Mouse (Mus musculus): Measurements from ENCODE around the gene Itgb6.

Gene Itgb6

DNA sequence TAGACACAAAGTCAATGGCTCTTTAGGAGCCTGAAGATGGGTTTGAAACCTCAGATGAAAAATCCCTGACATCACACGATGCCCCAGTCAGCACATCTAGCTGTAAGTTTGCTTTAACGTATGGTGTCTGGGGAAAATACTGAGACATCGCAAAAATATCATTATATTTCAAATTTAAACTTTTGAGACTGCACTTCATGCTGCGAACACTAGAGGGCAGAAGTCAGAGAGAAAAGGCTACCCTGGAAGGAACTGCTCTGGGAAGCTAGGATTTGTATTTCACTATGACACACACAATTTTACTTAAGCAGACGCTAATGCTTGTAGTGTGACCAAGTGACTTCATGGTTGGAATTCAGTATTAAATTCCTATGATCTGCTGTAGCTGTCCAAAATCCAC lies 1.5 kb downstream of the Itgb6 start:
- Histone ChIP-seq H3K27me3 (ENCODE audit: control insufficient read depth, insufficient read depth, low read length, poor library complexity, severe bottlenecking) (no peaks in the 10 kb centered on the region), H3K36me3 (ENCODE audit: control insufficient read depth, insufficient read depth, low read length, poor library complexity, severe bottlenecking) (no peaks in the 10 kb centered on the region)
- peak; percentile 36 for DNase-seq (ENCODE audit: low read depth, low spot score)

DNA sequence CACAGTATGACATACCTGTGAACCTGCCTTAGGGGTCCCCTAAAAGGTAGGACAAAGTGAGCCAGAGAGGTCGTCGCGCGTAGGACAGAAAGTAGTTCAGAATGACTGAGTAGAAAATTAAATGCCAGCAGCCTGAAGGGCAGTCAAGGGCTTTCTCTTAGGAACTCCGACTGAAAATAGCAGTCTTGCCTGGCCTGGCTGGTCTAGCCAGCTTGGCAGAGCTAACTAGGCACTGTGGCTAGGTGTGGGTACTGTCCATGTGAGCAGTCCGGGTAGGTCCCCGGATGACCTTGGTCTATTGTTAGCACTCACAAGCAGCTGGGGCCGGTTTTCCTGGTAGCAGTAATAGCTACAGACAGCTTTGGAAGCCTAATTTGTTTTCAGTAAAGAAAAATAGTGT lies 2.2 kb downstream of the Itgb6 start:
- DNase-seq (ENCODE audit: low read depth, low spot score), result no peak
- no peaks in the 10 kb centered on the region for H3K27me3 ChIP-seq (ENCODE audit: control insufficient read depth, insufficient read depth, low read length, poor library complexity, severe bottlenecking)
- no peaks in the 10 kb centered on the region for H3K36me3 ChIP-seq (ENCODE audit: control insufficient read depth, insufficient read depth, low read length, poor library complexity, severe bottlenecking)

DNA sequence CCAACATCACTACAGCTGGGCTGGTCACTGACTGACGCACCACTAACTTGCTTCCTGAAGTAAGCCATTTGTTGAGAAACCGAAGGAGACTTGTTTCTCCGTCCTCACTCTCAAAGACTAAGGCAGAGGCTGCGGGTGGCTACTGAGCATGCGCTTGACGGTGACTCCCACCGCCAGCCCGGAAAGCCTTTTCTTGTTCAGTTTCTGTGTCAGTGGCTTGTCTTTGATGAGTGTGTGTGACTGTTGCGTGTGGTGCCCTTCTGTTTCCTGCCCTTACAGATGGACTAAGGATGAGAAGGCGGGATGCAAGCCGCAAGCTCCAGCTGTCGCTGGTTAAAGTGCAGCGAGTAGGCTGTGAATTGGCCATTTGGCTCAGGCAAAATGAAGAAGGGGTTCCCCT lies 5.1 kb downstream of the Itgb6 start:
- H3K27me3 ChIP-seq (ENCODE audit: control insufficient read depth, insufficient read depth, low read length, poor library complexity, severe bottlenecking), result no peaks in the 10 kb centered on the region
- no peaks in the 10 kb centered on the region for H3K36me3 ChIP-seq (ENCODE audit: control insufficient read depth, insufficient read depth, low read length, poor library complexity, severe bottlenecking)
- no peak for DNase-seq (ENCODE audit: low read depth, low spot score)

DNA sequence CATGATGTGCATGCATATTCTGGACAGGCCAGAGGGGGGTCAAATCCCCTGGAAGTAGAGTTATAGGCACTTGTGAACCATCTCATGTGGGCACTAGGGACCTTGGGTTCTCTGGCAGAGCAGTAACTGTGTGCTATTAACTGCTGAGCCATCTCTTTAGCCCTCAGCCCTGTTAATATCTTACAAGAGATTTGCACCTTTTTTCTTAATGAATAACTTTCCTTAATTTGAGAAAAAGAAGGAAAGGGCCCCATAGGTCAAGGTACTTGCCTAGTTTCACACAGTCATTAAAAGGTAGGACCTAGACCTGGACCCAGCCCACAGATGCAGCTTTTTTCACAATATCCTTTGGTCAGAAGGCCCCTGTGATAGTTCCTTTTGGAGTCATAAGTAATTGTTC lies 5.9 kb downstream of the Itgb6 start:
- no peaks in the 10 kb centered on the region for H3K36me3 ChIP-seq (ENCODE audit: control insufficient read depth, insufficient read depth, low read length, poor library complexity, severe bottlenecking)
- no peak for DNase-seq (ENCODE audit: low read depth, low spot score)
- no peaks in the 10 kb centered on the region for H3K27me3 ChIP-seq (ENCODE audit: control insufficient read depth, insufficient read depth, low read length, poor library complexity, severe bottlenecking)

DNA sequence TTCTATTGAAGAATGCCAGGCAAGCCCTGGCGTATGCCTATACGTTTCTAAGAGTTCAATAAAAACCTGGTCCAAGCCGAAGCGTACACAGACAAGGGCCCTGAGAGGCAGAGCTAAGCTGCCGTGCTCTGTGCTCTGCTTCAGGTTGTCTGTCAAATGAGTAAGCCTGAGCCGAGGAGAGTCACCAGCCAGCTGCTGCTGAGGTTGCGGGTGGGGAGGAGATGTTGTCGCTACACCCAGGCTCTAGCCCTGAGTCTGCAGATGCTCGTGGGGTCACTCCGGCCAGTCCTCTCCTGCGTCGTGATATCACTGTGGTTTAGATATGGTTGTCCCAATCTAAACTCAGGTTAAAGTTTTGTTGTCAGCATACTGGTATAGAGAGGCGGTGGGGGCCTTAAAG lies 6.7 kb downstream of the Itgb6 start:
- Histone ChIP-seq H3K36me3 (ENCODE audit: control insufficient read depth, insufficient read depth, low read length, poor library complexity, severe bottlenecking) (no peaks in the 10 kb centered on the region), H3K27me3 (ENCODE audit: control insufficient read depth, insufficient read depth, low read length, poor library complexity, severe bottlenecking) (no peaks in the 10 kb centered on the region)
- no peak for DNase-seq (ENCODE audit: low read depth, low spot score)

DNA sequence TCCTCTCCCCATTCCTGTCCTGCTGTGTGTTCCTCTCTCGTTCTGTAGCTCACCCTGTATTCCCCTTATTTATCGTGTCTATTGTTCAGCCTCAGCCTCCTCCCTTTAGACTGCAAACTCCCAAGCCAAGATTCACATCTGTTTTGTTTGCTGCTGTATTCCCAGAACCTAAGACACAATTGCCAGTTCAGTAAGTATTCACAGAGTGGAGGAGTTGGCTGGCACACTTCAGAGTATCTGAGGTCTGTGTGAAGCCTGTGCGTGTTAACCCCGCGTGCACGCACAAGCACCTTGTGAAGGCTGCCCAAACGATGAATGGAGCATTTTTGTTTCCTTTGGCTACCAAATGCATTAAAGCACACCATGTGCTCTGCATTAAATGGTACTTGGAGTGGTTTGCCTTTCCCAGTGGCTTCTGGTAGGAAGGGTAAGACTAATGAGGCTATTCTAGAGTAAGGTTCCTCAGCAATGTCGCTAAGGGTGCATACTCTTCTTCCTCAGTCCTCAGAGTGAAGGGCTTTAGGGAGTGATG lies 7.4 kb downstream of the Itgb6 start:
- Histone ChIP-seq H3K36me3 (ENCODE audit: control insufficient read depth, insufficient read depth, low read length, poor library complexity, severe bottlenecking) (no peaks in the 10 kb centered on the region), H3K27me3 (ENCODE audit: control insufficient read depth, insufficient read depth, low read length, poor library complexity, severe bottlenecking) (no peaks in the 10 kb centered on the region)
- no peak for DNase-seq (ENCODE audit: low read depth, low spot score)

DNA sequence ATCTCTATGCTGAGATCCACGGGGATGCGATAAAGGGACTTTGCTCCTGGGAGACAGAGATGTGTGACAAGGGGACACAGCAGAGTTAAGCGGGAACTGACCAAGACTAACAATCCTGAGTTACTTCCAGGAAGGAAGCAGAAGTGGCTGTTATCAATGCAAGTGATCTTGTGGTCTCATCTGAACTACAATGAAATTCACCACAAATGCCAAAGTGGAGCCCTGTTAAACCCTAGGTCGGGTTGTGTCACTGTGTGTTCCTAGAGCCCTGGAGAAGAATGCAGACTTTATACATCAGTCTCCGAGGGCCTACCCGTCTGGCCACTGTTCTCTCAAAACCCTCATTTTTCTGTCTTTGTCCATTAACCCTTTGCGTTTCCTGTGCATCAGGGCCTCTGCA lies 8.0 kb downstream of the Itgb6 start:
- Histone ChIP-seq H3K36me3 (ENCODE audit: control insufficient read depth, insufficient read depth, low read length, poor library complexity, severe bottlenecking) (no peaks in the 10 kb centered on the region), H3K27me3 (ENCODE audit: control insufficient read depth, insufficient read depth, low read length, poor library complexity, severe bottlenecking) (no peaks in the 10 kb centered on the region)
- DNase-seq (ENCODE audit: low read depth, low spot score), result no peak

DNA sequence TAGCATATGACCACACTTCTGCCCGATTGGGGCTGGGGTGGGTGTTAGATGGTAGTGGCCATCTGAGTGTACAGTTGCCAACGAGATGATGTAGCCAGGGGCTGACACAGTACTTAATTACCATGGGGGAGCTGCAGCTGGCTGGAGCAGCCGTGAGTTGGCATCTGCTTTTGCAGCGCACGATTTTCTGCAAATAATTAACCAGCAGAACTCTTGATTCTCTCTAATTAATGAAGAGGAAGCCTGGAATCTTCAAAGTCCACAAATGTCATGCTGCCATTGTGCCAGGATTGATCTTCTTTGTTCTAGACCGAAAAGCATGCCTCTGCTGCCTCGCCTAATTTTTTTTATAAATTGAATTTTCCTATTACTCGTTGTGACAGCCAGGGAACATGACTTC lies 8.6 kb downstream of the Itgb6 start:
- Histone ChIP-seq H3K27me3 (ENCODE audit: control insufficient read depth, insufficient read depth, low read length, poor library complexity, severe bottlenecking) (no peaks in the 10 kb centered on the region), H3K36me3 (ENCODE audit: control insufficient read depth, insufficient read depth, low read length, poor library complexity, severe bottlenecking) (no peaks in the 10 kb centered on the region)
- no peak for DNase-seq (ENCODE audit: low read depth, low spot score)

DNA sequence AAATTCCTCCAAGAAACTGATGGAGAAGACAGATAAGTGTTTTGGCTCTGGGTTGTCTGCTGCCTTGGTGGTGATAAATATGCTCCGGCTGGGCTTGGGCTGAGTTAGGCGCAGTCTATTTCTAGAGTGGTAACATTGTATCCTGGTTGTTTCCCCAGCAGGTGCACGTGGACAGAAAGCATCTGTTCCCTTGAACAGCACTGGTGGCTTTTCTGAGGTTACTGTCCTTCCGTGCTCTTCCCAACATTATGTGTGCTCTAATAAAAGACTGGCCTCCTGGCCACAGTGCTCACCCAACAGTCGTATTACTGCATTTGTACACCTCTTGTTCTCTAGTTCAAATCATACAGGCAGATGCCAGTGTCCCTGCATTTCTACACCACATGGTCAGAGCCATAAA lies 9.6 kb downstream of the Itgb6 start:
- DNase-seq (ENCODE audit: low read depth, low spot score), result no peak
- Histone ChIP-seq H3K27me3 (ENCODE audit: control insufficient read depth, insufficient read depth, low read length, poor library complexity, severe bottlenecking) (no peaks in the 10 kb centered on the region), H3K36me3 (ENCODE audit: control insufficient read depth, insufficient read depth, low read length, poor library complexity, severe bottlenecking) (no peaks in the 10 kb centered on the region)

DNA sequence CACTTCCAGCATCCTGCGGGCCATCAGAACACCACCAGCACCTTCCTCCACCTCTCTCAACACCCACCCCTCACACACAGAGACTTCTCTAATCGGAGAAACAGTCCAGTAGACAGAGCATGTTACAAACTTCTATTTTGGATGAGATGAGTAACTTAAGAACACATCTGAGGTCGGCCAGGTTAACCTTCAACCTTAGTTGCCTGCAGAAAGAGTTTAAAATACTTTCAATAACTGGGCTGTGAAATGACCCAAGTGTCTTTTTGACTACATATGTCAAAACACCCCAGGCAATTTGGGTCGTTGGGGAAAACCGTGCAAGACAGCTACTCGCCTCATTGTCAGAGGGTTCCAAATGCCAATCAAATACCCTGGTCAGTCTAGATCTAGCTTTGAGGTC lies 10.0 kb downstream of the Itgb6 start:
- DNase-seq (ENCODE audit: low read depth, low spot score), result no peak
- no peaks in the 10 kb centered on the region for H3K36me3 ChIP-seq (ENCODE audit: control insufficient read depth, insufficient read depth, low read length, poor library complexity, severe bottlenecking)
- H3K27me3 ChIP-seq (ENCODE audit: control insufficient read depth, insufficient read depth, low read length, poor library complexity, severe bottlenecking), result no peaks in the 10 kb centered on the region

DNA sequence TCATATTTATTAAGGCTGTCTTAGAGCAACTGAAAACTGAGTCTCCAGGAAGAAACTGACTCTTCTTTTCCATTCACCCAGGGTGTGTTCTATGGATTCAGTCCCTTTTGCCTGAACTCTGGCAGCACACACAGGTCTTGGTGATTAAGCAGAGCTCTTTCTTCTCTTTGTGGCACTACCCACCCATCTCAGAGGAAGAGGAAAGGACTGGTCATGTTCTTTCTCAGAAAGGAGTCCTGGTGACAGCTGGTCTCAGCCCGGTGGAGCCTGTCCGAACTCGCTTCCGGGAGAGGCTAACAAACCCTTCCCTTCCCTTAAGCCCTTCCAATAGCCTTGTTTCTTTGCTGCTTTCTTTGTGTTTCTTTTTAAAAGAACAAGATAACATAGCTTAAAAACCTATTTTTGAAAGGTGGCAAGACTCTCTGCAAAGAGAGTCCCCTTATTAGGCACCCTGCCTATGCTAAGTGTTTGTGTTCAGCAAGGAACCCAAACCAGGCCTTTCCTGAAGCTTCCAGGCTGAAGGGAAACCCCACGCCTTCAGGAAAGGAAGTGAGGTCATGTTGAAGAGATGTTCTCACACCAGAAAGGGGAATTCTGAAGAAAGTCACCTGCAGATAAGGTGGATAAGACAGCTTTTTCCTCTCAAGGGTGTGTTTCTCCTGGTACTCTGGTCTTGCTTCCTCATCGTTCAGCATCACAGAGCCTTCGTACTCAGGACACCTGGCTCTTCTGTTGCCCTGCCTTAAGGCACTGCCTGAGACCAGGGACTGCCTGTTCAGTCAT lies 11.2 kb downstream of the Itgb6 start:
- Histone ChIP-seq H3K36me3 (ENCODE audit: control insufficient read depth, insufficient read depth, low read length, poor library complexity, severe bottlenecking) (no peaks in the 10 kb centered on the region), H3K27me3 (ENCODE audit: control insufficient read depth, insufficient read depth, low read length, poor library complexity, severe bottlenecking) (no peaks in the 10 kb centered on the region)
- no peak for DNase-seq (ENCODE audit: low read depth, low spot score)

DNA sequence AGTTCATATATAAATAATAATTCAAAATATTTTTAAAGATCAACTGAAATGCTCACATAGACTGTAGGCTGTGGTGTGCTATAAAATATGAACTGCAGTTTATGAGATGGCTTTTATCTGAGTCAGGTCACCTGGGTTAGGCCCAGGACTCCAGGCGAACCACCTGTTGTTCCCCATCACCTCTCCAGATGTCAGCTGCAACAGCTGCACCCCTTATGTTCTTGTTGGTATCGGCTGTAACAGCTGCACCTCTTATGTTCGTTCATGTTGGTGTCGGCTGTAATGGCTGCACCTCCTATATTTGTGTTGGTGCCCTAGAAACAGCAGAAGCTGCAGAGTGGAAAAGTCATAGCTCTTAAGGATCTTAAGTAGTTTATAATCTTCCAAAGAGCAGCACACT lies 12.1 kb downstream of the Itgb6 start:
- DNase-seq (ENCODE audit: low read depth, low spot score), result no peak
- Histone ChIP-seq H3K27me3 (ENCODE audit: control insufficient read depth, insufficient read depth, low read length, poor library complexity, severe bottlenecking) (no peaks in the 10 kb centered on the region), H3K36me3 (ENCODE audit: control insufficient read depth, insufficient read depth, low read length, poor library complexity, severe bottlenecking) (no peaks in the 10 kb centered on the region)

DNA sequence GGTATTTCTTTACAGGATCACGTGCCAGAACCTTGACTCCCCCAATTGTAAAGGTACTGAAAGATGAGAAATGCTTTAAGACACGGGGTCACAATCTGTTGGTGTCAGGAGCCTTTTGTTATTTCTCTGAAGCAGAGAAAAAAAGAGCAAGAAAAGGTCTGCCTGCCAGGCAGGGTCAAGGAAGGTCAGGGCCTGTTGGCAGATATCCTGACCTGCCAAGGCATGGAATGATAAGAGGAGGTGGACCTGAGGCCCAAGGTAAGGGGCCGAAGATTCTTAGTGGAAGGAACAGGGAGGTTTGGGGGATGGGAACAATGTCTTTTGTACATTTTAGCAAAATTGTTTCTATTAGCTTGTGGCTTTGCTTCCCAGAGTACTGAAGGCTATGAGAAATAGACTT lies 13.8 kb downstream of the Itgb6 start:
- Histone ChIP-seq H3K36me3 (ENCODE audit: control insufficient read depth, insufficient read depth, low read length, poor library complexity, severe bottlenecking) (no peaks in the 10 kb centered on the region), H3K27me3 (ENCODE audit: control insufficient read depth, insufficient read depth, low read length, poor library complexity, severe bottlenecking) (no peaks in the 10 kb centered on the region)
- DNase-seq (ENCODE audit: low read depth, low spot score), result no peak

DNA sequence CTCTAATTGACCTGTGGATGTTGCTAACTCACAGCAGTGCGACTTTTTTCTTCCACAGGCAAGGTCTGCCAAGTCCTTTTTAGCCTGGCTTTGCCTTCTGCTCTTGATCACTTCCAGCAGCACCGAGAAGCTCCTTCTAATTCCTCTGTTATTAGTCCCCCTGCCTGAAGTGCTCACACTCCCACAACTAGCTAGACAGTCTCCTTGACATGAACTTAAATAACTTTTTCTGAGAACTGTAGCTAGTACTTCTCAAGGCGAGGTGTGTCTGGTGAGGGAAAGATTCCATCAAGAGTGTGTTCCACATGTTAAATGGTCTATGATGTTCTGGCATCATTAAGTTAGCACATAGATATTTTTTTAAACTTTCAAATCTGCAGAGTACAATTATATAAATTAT lies 15.6 kb downstream of the Itgb6 start:
- no peaks in the 10 kb centered on the region for H3K27me3 ChIP-seq (ENCODE audit: control insufficient read depth, insufficient read depth, low read length, poor library complexity, severe bottlenecking)
- H3K36me3 ChIP-seq (ENCODE audit: control insufficient read depth, insufficient read depth, low read length, poor library complexity, severe bottlenecking), result no peaks in the 10 kb centered on the region
- DNase-seq (ENCODE audit: low read depth, low spot score), result no peak

DNA sequence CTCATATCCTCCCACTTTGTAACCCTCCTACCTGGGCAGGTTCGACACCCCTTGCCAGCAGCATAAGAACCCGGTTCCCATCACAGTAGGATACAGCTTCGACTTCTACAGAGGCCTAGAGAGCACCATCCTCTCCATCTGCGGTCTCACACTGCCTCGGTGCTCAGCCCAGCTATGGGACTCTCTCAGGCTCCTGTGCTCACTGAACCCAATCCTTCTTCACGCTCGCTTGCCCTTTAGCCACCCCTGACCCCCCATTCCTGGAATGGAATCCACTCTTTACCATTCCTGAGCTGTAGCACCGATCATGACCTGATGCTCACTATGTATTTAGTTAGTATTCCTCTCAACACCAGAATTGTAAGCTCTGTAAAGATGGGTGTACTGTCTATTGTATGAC lies 17.0 kb downstream of the Itgb6 start:
- no peaks in the 10 kb centered on the region for H3K27me3 ChIP-seq (ENCODE audit: control insufficient read depth, insufficient read depth, low read length, poor library complexity, severe bottlenecking)
- H3K36me3 ChIP-seq (ENCODE audit: control insufficient read depth, insufficient read depth, low read length, poor library complexity, severe bottlenecking), result no peaks in the 10 kb centered on the region
- DNase-seq (ENCODE audit: low read depth, low spot score), result no peak

DNA sequence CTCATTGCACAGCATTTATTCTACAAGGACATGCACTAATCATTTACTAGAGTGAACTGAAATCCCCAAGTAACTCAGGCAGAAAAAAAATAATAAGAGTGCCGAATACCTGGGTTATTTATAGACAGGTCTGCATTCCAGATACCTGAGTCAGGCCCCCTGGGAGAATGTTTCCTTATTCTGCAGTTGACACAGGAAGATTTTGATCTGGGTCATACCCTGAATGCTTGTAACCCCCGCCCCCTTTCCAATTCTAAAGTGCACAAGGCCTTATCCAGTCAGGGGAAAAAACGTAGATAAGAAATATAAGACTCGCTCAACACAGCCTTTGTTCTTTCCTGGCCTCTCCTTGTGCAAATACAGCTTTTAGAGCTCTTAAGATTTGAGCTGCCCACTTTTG lies 19.1 kb downstream of the Itgb6 start:
- no peaks in the 10 kb centered on the region for H3K27me3 ChIP-seq (ENCODE audit: control insufficient read depth, insufficient read depth, low read length, poor library complexity, severe bottlenecking)

More for the DNA sequence above, 19.1 kb downstream of the Itgb6 start:
- no peaks in the 10 kb centered on the region for H3K36me3 ChIP-seq (ENCODE audit: control insufficient read depth, insufficient read depth, low read length, poor library complexity, severe bottlenecking)
- DNase-seq (ENCODE audit: low read depth, low spot score), result no peak
